Mouse (Mus musculus) embryonic facial prominence, embryonic 14.5 days (tissue): ENCODE measurements around the gene Rnf185. TPM values are rescaled to one million over a fixed set of nuclear protein-coding genes. Genes with fewer than 3 reads are reported as not detected.
A peak's percentile ranks its signal among the peaks of the same experiment; 100 is the strongest.

Experiments
- ATAC-seq: fragments of 200-750 bp; cut with Nextera tagmentation; 2 replicates; pipeline ENCODE4 v1.8.0; 2017; ENCODE audit warnings: low read depth, moderate number of reproducible peaks, moderate TSS enrichment
- DNase-seq: peaks from one replicate; pipeline ENCODE4 v3.0.0-alpha.2; 2015; ENCODE audit warnings: low spot score
- H3K27ac ChIP-seq: fragments of 300-500 bp; sonication (generic); replicated peaks from 2 replicates; pipeline ENCODE4 v1.5.1; 2014; ENCODE audit warnings: low read depth, mild to moderate bottlenecking, low read length, moderate library complexity
- H3K27me3 ChIP-seq: fragments of 300-500 bp; sonication (generic); replicated peaks from 2 replicates; pipeline ENCODE4 v1.6.1; 2014; ENCODE audit warnings: low read length; ENCODE audit not compliant: control insufficient read depth, insufficient read depth
- H3K36me3 ChIP-seq: fragments of 300-500 bp; sonication (generic); 2 replicates; pipeline ENCODE4 v1.6.1; 2014; ENCODE audit warnings: low read length, mixed read lengths; ENCODE audit not compliant: control insufficient read depth, insufficient read depth
- H3K4me1 ChIP-seq: fragments of 300-500 bp; sonication (generic); 2 replicates; pipeline ENCODE4 v1.6.1; 2014; ENCODE audit warnings: antibody characterized with exemption, low read length; ENCODE audit not compliant: control insufficient read depth, insufficient read depth
- H3K4me2 ChIP-seq: fragments of 300-500 bp; sonication (generic); 2 replicates; pipeline ENCODE4 v1.6.1; 2014; ENCODE audit warnings: low read depth, mild to moderate bottlenecking, low read length, moderate library complexity, mixed read lengths
- H3K4me3 ChIP-seq: fragments of 300-500 bp; sonication (generic); 2 replicates; pipeline ENCODE4 v1.5.1; 2014; ENCODE audit warnings: low read depth, mild to moderate bottlenecking, low read length
- H3K9ac ChIP-seq: fragments of 300-500 bp; sonication (generic); 2 replicates; pipeline ENCODE4 v1.6.1; 2014; ENCODE audit warnings: low read depth, mild to moderate bottlenecking, low read length, moderate library complexity, mixed read lengths
- H3K9me3 ChIP-seq: fragments of 300-500 bp; sonication (generic); 2 replicates; pipeline ENCODE4 v1.6.1; 2016; ENCODE audit warnings: low read length; ENCODE audit not compliant: control insufficient read depth
- WGBS: fragments of 180-500 bp; shearing (Covaris S2); extraction: QIAGEN DNeasy Blood & Tissue Kit; methylation state at CpG from one replicate; pipeline ENCODE4 v1.1.7; 2014; 5-methylcytosine and 5-hydroxymethylcytosine counted together
- polyA plus RNA-seq: library from polyadenylated mRNA; unstranded; fragments of >200 nt; fragmentation: Nextera tagmentation; extraction: Ambion mirVana; gene quantifications from 2 replicates; pipeline ENCODE4 v1.2.1, GENCODE M21; 2014

Rnf185 gene
- polyA plus RNA-seq, 1 experiment from 2014 or later, result 37.1 TPM

GRCm38 (mm10) chr11:3398318-3398717 is 53.8 kb downstream of the Rnf185 start:
- ATAC-seq (no peak), DNase-seq (no peak)
- H3K4me3 ChIP-seq, result no peak overlapping the region
- H3K9ac ChIP-seq, result no peak overlapping the region
- H3K36me3 ChIP-seq, result no peaks in the 10 kb centered on the region; the same call in 1 of the 2 replicates
- no peaks in the 10 kb centered on the region for H3K9me3 ChIP-seq
- H3K27ac ChIP-seq, result no peak overlapping the region
- no peak overlapping the region for H3K4me2 ChIP-seq
- no peaks in the 10 kb centered on the region for H3K4me1 ChIP-seq
- H3K27me3 ChIP-seq, result no peaks in the 10 kb centered on the region
- whole genome bisulfite sequencing, result 81% methylated on average over 1 of the region's 1 CpGs

- ATAC-seq (no peak), DNase-seq (no peak)
- Histone ChIP-seq H3K9me3 (no peaks in the 10 kb centered on the region), H3K27ac (no peak overlapping the region), H3K4me1 (no peaks in the 10 kb centered on the region; the same call in 1 of the 2 replicates), H3K4me2 (no peak overlapping the region), H3K27me3 (no peaks in the 10 kb centered on the region), H3K4me3 (no peak overlapping the region), H3K36me3 (no peaks in the 10 kb centered on the region; the same call in 1 of the 2 replicates), H3K9ac (no peak overlapping the region)
- 73% methylated on average over 8 of the region's 8 CpGs for WGBS
Measured at GRCm38 (mm10) chr11:3396562-3396961, 55.6 kb downstream of the Rnf185 start.

GRCm38 (mm10) chr11:3396091-3396490 is 56.1 kb downstream of the Rnf185 start:
- no peaks in the 10 kb centered on the region for H3K27me3 ChIP-seq
- no peaks in the 10 kb centered on the region for H3K9me3 ChIP-seq
- 79% methylated on average over 3 of the region's 3 CpGs for WGBS
- H3K36me3 ChIP-seq, result no peaks in the 10 kb centered on the region; the same call in 1 of the 2 replicates
- no peak for ATAC-seq
- no peak overlapping the region for H3K4me2 ChIP-seq
- H3K9ac ChIP-seq, result no peak overlapping the region
- no peak for DNase-seq
- H3K4me1 ChIP-seq, result no peaks in the 10 kb centered on the region; the same call in 1 of the 2 replicates
- H3K4me3 ChIP-seq, result no peak overlapping the region
- H3K27ac ChIP-seq, result no peak overlapping the region

GRCm38 (mm10) chr11:3394520-3394919 is 57.6 kb downstream of the Rnf185 start:
- H3K4me2 ChIP-seq, result no peak overlapping the region
- 0 out of 2 replicates have a peak overlapping the region, but pooled peaks have one; percentile 21 for H3K27ac ChIP-seq
- 30% methylated on average over 5 of the region's 5 CpGs for WGBS
- H3K9ac ChIP-seq, result no peak overlapping the region
- H3K9me3 ChIP-seq, result no peaks in the 10 kb centered on the region
- H3K27me3 ChIP-seq, result no peaks in the 10 kb centered on the region
- H3K4me3 ChIP-seq, result no peak overlapping the region
- ATAC-seq, result peak; percentile 78; the same call in 1 of the 2 replicates
- DNase-seq, result no peak
- H3K4me1 ChIP-seq, result no peaks in the 10 kb centered on the region; the same call in 1 of the 2 replicates
- H3K36me3 ChIP-seq, result no peaks in the 10 kb centered on the region; the same call in 1 of the 2 replicates

GRCm38 (mm10) chr11:3392526-3392925 is 59.6 kb downstream of the Rnf185 start:
- Histone ChIP-seq H3K27ac (0 out of 2 replicates have a peak overlapping the region, but pooled peaks have one; percentile 15), H3K4me1 (no peaks in the 10 kb centered on the region; the same call in 1 of the 2 replicates), H3K36me3 (no peaks in the 10 kb centered on the region; the same call in 1 of the 2 replicates), H3K27me3 (no peaks in the 10 kb centered on the region), H3K9ac (no peak overlapping the region), H3K4me2 (no peak overlapping the region), H3K9me3 (no peaks in the 10 kb centered on the region), H3K4me3 (no peak overlapping the region)
- ATAC-seq, result peak; percentile 51; the same call in 1 of the 2 replicates
- DNase-seq, result peak; percentile 45
- 82% methylated on average over 8 of the region's 8 CpGs for WGBS

- no peak overlapping the region for H3K4me2 ChIP-seq
- 82% methylated on average over 5 of the region's 5 CpGs for WGBS
- H3K27ac ChIP-seq, result no peak overlapping the region
- no peak overlapping the region for H3K9ac ChIP-seq
- no peaks in the 10 kb centered on the region; the same call in 1 of the 2 replicates for H3K36me3 ChIP-seq
- no peaks in the 10 kb centered on the region for H3K27me3 ChIP-seq
- DNase-seq (no peak), ATAC-seq (no peak)
- no peak overlapping the region for H3K4me3 ChIP-seq
- H3K9me3 ChIP-seq, result no peaks in the 10 kb centered on the region
- no peaks in the 10 kb centered on the region; the same call in 1 of the 2 replicates for H3K4me1 ChIP-seq
Measured at GRCm38 (mm10) chr11:3390789-3391188, 61.4 kb downstream of the Rnf185 start.

- Histone ChIP-seq H3K36me3 (no peaks in the 10 kb centered on the region; the same call in 1 of the 2 replicates), H3K4me1 (no peaks in the 10 kb centered on the region; the same call in 1 of the 2 replicates), H3K9me3 (no peaks in the 10 kb centered on the region), H3K4me3 (no peak overlapping the region), H3K27ac (no peak overlapping the region), H3K4me2 (no peak overlapping the region), H3K27me3 (no peaks in the 10 kb centered on the region), H3K9ac (no peak overlapping the region)
- DNase-seq (no peak), ATAC-seq (no peak)
- 53% methylated on average over 4 of the region's 5 CpGs for WGBS
Measured at GRCm38 (mm10) chr11:3389996-3390395, 62.2 kb downstream of the Rnf185 start.

GRCm38 (mm10) chr11:3387482-3388196 is 64.5 kb downstream of the Rnf185 start:
- ATAC-seq (no peak), DNase-seq (no peak)
- 90% methylated on average over 6 of the region's 6 CpGs for WGBS
- Histone ChIP-seq H3K9me3 (no peaks in the 10 kb centered on the region), H3K4me1 (no peaks in the 10 kb centered on the region), H3K4me3 (no peak overlapping the region), H3K4me2 (no peak overlapping the region), H3K36me3 (peaks cover 8% of the 10 kb centered on the region), H3K27ac (no peak overlapping the region), H3K9ac (no peak overlapping the region), H3K27me3 (no peaks in the 10 kb centered on the region)
